Mouse (Mus musculus): Measurements from ENCODE around the gene Ficd.

DNA sequence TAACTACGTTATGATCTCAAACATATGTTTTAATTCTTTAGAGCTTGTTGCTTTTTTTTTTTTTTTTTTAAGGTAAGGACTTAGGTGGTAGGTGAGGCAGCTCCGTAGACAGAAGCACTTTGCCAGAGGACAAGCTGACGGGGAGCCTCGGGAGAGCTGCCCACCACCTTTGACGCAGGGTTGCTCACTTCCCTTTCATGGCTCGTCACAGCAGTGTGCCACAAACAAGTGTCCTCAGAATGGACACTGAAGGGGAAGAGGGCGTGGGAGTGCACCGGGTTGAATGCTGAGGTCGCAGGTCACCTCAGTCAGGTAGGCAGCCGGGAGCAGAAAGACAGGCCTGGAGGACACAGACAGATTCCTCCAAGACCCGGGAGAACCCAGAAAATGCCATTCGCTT, 10.2 kb upstream of the Ficd start:
- no peak for TF ChIP-seq CTCF (IDR thresholded peaks at IDR 0.05; ENCODE audit: extremely low read depth, insufficient read depth, low read length)
- TF ChIP-seq POLR2A (IDR thresholded peaks at IDR 0.05; ENCODE audit: extremely low read depth, insufficient read depth, low read length): no peak
